Mouse (Mus musculus) kidney, adult 2 months (tissue): ENCODE measurements around the gene Nodal. TPM values are rescaled to one million over a fixed set of nuclear protein-coding genes. Genes with fewer than 3 reads are reported as not detected.

Experiments
- DNase-seq: peaks from one replicate; pipeline ENCODE4 v3.0.0; 2021
- H3K27ac ChIP-seq: fragments of 200-500 bp; 2 replicates; pipeline ENCODE4 v1.5.1; 2012; ENCODE audit warnings: low read depth, low read length, control low read depth, inconsistent platforms; ENCODE audit not compliant: insufficient read depth
- H3K27me3 ChIP-seq: fragments of 200-500 bp; replicated peaks from 2 replicates; pipeline ENCODE4 v1.6.1; 2012; ENCODE audit warnings: mild to moderate bottlenecking, moderate library complexity, low read length, inconsistent platforms; ENCODE audit not compliant: control insufficient read depth, insufficient read depth
- H3K36me3 ChIP-seq: fragments of 200-500 bp; 2 replicates; pipeline ENCODE4 v1.6.1; 2012; ENCODE audit warnings: mild to moderate bottlenecking, moderate library complexity, low read length, inconsistent platforms; ENCODE audit not compliant: control insufficient read depth, insufficient read depth
- H3K4me1 ChIP-seq: fragments of 200-500 bp; 2 replicates; pipeline ENCODE4 v1.6.1; 2011; ENCODE audit warnings: low read length; ENCODE audit not compliant: control insufficient read depth, insufficient read depth
- H3K4me3 ChIP-seq: fragments of 200-500 bp; 2 replicates; pipeline ENCODE4 v1.5.1; 2011; ENCODE audit warnings: mild to moderate bottlenecking, low read depth, low read length, control low read depth; ENCODE audit not compliant: insufficient read depth
- CTCF ChIP-seq: fragments of 200-500 bp; conservative IDR thresholded peaks from 2 replicates; pipeline ENCODE4 v1.5.1; 2011; ENCODE audit warnings: low read depth, mild to moderate bottlenecking, control low read depth, low read length, moderate library complexity, mixed read lengths; ENCODE audit not compliant: insufficient read depth, insufficient read length
- POLR2A ChIP-seq: fragments of 200-500 bp; IDR thresholded peaks from one replicate; pipeline ENCODE4 v1.6.1; 2011; ENCODE audit warnings: low read depth, low read length, control low read depth
- WGBS: fragments of 180-500 bp; shearing (Covaris S2); methylation state at CpG from one replicate; pipeline ENCODE4 v1.1.7; 2018; 5-methylcytosine and 5-hydroxymethylcytosine counted together
- polyA plus RNA-seq: library from polyadenylated mRNA; depleted of rRNA; stranded (reverse); fragments of >200 nt; gene quantifications from 2 replicates; pipeline ENCODE4 v1.2.3, GENCODE M21; 2012; rRNA removed

Nodal gene
- 0.06 and 0.12 TPM in 2 replicates for polyA plus RNA-seq

GRCm38 (mm10) chr10:61417672-61418071 lies at the start of gene Nodal:
Gene Nodal (plus strand): TSS chr10:61417972.
- Histone ChIP-seq H3K27me3 (0 out of 2 replicates have a peak, but pooled peaks cover 2% of the 10 kb centered on the region), H3K27ac (no peak within 1 kb of the TSS), H3K4me1 (no peaks in the 10 kb centered on the region; the same call in 1 of the 2 replicates), H3K4me3 (peak within 1 kb of the TSS; percentile 51), H3K36me3 (no peaks in the 10 kb centered on the region)
- TF ChIP-seq CTCF: no peak
- no peak for TF ChIP-seq POLR2A
- 52% methylated on average over 10 of the region's 10 CpGs for WGBS
- no peak for DNase-seq

DNA sequence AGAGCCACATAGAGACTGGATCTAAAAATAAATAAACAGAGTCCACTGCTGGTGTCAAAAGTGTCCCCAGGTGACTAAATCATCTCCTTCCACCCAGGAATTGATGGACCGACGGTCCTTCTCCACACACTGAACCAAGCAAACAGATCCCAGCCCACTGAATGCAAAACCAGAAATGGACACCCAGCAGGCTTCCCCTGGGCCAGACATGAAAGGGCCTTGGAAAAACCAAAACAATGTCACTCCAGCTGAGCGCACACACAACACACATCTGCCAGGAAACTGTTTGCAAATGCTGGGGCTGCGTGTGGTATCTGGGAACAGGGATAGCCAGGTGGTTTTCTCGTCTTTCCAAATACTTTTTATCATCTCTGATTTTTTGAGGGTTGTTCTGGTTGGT lies 48.0 kb upstream of the Nodal start:
- Histone ChIP-seq H3K4me3 (no peak overlapping the region), H3K27me3 (no peaks in the 10 kb centered on the region), H3K4me1 (peaks cover 33% of the 10 kb centered on the region), H3K36me3 (no peaks in the 10 kb centered on the region), H3K27ac (peak overlapping the region; percentile 69)
- 61% methylated on average over 5 of the region's 5 CpGs for WGBS
- no peak for DNase-seq
- TF ChIP-seq CTCF (no peak), POLR2A (no peak)

GRCm38 (mm10) chr10:61370273-61370979 lies 47.3 kb upstream of the Nodal start:
- peaks cover 37% of the 10 kb centered on the region for H3K4me1 ChIP-seq
- no peak for TF ChIP-seq POLR2A
- H3K27me3 ChIP-seq: no peaks in the 10 kb centered on the region
- DNase-seq: peak; percentile 81
- H3K4me3 ChIP-seq: no peak overlapping the region
- peak overlapping the region; percentile 69 for H3K27ac ChIP-seq
- 25% methylated on average over 18 of the region's 18 CpGs for WGBS
- no peaks in the 10 kb centered on the region for H3K36me3 ChIP-seq

- DNase-seq: no peak
- Histone ChIP-seq H3K36me3 (no peaks in the 10 kb centered on the region), H3K4me1 (peaks cover 37% of the 10 kb centered on the region), H3K27me3 (no peaks in the 10 kb centered on the region), H3K27ac (no peak overlapping the region), H3K4me3 (no peak overlapping the region)
- 71% methylated on average over 9 of the region's 9 CpGs for WGBS
- no peak for TF ChIP-seq POLR2A
- no peak for TF ChIP-seq CTCF
Measured at GRCm38 (mm10) chr10:61371884-61372584, 45.7 kb upstream of the Nodal start.

GRCm38 (mm10) chr10:61372585-61372923 lies 45.2 kb upstream of the Nodal start:
- DNase-seq: peak; percentile 22
- no peak overlapping the region for H3K27ac ChIP-seq
- H3K4me1 ChIP-seq: peaks cover 37% of the 10 kb centered on the region
- no peak for TF ChIP-seq POLR2A
- no peak for TF ChIP-seq CTCF
- WGBS: 55% methylated on average over 4 of the region's 4 CpGs
- no peaks in the 10 kb centered on the region for H3K36me3 ChIP-seq
- no peak overlapping the region for H3K4me3 ChIP-seq
- H3K27me3 ChIP-seq: no peaks in the 10 kb centered on the region

DNA sequence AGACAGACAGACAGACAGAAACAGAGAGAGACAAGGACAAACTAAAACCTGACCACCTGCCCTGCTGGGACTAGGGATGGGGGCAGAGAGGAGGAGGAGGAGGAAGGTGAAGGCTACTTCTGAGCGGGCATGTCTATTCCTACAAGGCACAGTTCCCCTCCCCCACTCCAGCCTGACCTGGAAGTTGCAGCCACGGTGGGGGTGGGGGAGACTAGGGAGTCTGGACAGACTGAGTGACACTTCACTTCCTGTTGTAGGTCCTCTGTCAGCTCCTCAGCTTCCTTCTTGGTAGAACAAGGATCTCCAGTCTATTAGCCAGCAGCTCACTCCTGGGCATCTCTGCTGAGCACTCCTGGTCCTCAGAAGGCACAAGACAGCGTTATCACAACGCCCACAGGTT lies 43.7 kb upstream of the Nodal start:
- H3K27me3 ChIP-seq: no peaks in the 10 kb centered on the region
- peak; percentile 78 for DNase-seq
- H3K27ac ChIP-seq: peak overlapping the region; percentile 44; the same call in 1 of the 2 replicates
- no peak overlapping the region for H3K4me3 ChIP-seq
- H3K4me1 ChIP-seq: peaks cover 43% of the 10 kb centered on the region
- WGBS: 31% methylated on average over 4 of the region's 4 CpGs
- no peak for TF ChIP-seq POLR2A
- TF ChIP-seq CTCF: no peak
- H3K36me3 ChIP-seq: no peaks in the 10 kb centered on the region

GRCm38 (mm10) chr10:61374771-61375481 lies 42.8 kb upstream of the Nodal start:
- H3K4me1 ChIP-seq: peaks cover 41% of the 10 kb centered on the region
- no peak for DNase-seq
- H3K36me3 ChIP-seq: no peaks in the 10 kb centered on the region
- no peak overlapping the region for H3K4me3 ChIP-seq
- 56% methylated on average over 6 of the region's 6 CpGs for WGBS
- no peaks in the 10 kb centered on the region for H3K27me3 ChIP-seq
- H3K27ac ChIP-seq: peak overlapping the region; percentile 33
- no peak for TF ChIP-seq POLR2A
- no peak for TF ChIP-seq CTCF
